Mouse (Mus musculus): ENCODE data around the gene Pdlim4. TPM values are rescaled to one million over a fixed set of nuclear protein-coding genes. Genes with fewer than 3 reads are reported as not detected.
A peak's percentile ranks its signal among the peaks of the same experiment; 100 is the strongest.

The Pdlim4 gene
- total RNA-seq, 2 experiments from 2014 or later, result 6.5 to 29.5 TPM

DNA sequence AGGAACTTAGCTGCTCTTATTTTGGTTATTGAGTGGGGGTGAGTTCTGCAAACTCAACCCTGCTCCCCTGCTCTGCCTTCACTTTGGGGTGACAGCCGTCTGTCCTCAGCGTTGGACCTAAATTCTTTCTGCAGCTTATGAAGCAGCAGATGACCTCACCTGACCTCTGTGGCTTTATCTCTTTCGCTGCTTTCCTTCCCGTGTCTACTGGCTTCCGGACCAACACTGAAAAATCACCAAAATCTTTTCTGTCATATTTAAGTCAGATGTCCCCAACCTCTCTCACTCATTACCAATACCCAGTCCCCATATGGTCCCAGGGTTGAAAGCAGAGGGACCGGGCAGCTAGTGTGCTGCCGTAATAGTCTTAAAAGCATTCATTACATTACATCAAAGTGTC is 23.4 kb upstream of the Pdlim4 start:
- no peak for DNase-seq

DNA sequence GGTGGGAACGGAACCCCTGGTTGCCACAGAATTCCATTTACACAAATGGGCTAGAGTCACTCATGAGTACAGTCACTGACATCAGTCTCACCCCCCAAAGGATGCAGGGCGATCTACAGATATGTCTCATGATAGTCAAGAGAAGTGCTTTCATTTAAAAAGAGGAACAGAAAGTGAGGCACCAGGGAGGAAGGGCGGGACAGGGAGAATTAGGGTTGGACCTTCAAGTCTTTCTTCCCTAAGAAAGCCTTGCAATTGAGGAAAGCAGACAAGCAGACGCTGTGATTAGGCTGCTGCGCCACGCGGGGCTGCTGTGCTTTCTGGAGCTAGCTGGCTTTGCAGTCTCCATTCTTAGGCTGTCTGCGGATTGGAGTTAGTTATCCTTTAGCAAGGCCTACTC is 22.9 kb upstream of the Pdlim4 start:
- DNase-seq, result no peak

DNA sequence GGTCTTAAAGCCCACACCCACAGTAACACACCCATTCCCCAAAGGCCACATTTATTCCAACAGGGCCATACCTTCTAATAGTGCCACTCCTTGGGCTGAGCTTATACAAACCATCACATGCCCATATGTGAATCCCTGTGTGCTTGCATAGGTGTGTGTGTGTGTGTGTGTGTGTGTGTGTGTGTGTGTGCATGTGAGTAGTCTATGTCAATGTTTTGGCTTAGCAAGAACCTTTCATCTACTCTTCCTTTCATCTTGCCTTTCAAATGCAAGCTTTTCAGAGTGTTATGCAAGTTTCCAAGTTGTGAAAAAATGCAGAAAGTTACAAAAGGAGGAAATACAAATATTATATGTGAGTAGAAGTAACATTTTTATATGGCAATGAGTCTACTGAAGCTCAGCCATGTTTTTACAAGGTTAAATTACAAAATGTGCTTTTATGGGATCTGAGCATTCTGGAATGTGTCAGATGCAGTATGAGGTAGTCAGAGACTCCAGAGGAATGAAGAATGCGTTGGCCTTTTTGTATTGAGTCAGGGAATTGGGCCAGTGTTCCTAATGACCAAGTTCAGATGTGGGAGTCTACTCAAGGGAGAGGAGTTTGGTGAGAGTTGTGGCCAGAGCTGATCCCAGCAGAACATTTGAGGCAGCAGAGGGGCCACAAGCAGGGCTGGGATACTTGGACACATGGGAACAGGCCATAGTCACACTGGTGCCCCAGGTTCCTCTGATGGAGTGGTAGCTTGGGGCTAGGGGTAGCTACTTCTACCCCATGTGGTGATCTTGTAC is 21.5 kb upstream of the Pdlim4 start:
- no peak for DNase-seq

DNA sequence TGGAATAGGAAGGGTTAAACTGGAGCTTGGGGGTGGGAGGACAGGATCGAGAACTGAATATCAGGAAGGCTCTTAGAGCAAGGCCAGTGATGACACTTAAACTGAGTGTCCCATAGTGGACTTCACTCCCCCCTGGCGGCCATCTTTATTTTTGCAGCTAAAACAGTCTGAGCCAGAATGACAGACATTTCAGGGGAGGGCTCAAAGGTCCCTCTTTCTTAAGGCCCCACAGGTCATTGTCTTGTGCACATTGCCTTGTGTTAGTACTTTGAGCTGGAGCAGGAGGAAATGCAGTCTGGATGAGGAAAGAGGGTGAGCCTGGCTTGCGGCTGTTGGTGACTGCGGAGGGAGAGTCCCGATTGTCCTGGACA is 20.1 kb upstream of the Pdlim4 start:
- DNase-seq, result peak; percentile 83 to 87

DNA sequence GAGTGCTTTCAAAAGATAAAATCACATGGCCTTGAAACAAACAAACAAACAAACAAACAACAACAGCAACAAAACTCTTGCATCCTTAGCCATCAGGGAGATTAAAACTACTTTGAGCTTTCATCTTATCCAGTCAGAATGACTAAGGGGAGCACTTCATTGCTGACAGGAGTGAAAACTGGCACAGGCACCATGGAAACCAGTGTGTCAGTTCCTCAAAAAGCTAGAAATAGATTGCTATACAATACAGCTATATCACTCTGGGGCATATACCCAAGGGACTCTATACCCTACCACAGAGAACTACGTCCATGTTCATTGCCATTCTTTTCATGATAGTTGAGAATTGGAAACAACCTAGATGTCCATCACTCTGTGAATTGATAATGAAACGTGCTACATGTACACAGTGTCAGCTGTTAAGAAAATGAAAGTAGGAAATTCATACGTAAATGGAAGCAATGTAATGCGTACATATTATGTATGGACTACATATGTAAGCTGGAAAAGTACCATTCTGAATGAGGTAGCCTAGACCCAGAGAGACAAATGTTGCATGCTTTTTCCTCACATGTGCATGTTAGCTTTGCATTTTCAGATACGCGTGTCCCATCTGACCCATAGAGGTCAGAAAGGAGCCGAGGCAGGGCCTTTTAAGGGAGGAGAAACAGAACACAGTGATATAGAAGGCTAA is 19.6 kb upstream of the Pdlim4 start:
- DNase-seq, result no peak

DNA sequence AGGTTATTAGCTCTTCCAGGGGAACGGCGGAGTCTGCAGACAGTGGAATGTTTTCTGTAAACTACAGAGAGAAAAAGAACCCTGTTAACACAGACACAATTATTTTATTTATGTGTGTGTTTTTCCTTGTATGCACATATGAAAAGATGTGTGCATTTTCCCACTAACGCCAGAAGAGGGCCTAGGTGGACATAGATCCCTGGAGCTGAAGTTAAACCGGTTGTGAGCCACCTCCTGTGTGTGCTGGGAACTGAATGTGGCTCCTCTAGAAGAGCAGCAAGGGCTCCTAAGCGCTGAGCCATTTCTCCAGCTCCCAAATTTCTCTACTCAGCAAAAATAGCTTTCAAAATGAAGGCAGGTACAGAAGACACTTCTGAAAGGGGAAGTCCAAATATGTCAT is 17.0 kb upstream of the Pdlim4 start:
- DNase-seq, result no peak

DNA sequence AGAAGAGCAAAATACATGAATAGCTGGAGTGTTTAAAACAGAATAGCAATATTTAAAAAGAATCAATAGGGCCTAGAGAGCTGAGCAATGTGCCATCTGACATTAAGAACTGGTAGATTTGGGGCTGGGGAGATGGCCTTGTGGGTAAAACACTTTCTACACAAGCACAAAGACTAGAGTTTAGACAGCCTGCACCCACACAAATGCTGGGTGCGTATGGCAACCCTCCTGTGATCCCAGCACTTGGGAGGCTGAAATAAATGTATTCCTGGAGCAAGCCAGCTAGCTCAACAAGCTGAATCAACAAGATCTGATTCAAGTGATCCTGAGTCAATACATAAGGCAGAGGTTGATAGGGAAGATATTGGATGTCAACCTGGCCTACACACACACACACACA is 16.2 kb upstream of the Pdlim4 start:
- no peak for DNase-seq

DNA sequence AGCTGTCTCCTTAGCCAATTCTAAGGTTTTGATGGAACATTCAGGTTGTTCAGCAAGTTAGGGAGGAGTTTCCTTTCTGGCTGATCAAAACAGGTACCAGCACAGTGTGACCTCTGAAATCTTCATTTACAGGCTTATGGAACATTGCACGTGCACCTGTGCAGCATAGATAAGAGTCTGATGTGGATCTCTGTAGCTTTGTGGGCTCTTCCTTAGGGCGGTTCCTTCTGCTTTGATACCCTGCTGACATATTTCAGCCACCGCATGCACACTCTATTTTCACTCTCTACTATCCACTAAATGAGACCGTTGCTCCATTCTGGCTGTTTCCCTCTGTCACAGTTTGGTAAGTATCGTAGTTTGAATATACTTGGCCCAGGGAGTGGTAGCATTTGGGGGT is 13.9 kb upstream of the Pdlim4 start:
- no peak for DNase-seq

DNA sequence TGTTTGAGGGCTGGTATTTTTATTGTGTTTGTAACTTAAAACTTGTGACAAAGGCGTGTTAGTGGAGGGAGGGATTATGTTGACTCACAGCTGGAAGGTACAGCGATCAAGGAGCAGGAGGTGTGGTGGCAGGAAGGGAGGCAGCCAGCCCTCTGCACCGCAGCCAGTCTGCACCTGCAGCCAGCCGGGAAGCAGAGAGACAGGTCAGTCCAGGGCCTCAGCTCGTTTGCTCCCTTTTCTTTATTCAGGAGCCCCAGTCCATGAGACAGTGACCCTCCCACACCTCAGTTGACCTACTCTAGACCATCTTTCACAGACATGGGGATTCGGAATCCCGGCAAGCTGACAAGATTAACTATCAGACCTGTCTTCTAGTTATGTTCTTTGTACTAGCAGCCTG is 11.6 kb upstream of the Pdlim4 start:
- DNase-seq, result no peak

DNA sequence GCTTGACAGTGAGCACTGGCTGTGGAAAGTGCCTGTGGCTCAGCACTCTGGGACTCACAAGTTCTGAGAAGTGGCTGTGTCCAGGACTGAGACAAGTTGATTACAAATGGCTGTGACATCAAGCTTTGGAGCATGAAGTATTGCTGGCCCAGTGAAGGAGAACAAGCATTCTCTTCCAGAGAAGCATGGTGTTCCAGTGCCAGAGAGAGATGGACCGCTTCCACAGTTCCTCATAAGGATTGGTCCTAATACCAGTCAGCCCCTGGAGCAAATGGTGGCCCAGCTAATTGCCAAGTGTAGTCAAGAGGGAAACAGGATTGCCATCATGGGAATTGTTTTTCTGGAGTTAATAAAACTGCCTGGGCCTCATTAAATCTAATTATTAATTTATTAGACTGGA is 7.3 kb upstream of the Pdlim4 start:
- no peak for DNase-seq

DNA sequence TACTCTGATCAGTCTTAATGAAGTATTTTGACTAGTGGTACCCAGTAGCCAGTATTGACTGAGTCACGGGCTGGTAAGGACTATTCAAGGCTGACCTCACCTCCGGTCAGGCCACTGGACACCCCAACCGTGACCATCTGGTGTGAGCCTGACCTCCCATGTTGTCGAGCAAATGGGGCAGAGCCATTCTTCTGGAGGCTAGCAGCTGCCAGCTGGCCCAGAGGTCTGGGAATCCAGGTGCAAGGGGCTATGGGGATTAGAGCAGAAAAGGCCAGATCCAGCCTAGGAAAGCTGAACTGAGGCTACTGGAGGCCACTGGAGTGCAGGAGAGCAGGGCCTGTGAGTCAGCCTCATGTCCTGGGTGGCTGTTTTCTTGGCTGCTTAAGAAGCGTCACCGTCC is 6.5 kb upstream of the Pdlim4 start:
- DNase-seq, result no peak

DNA sequence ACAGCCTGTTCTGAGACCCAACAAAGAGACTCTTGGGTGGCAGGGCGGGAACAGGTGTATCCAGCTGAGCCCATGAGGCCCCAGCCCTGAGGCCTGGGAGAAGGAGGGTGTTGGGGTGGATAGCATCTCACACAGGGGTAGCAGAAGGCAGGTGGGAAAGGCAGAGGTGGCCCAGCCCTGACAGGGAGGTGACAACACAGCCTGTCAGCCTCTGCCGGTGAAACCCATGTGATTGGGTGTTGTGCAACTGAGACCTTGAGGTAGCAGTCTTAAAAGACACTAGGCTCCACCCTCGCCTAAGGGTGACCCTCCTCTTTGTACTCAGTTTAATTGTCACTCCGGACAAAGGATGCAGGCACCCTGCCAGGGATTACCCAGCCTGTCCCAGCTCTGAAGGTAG is 4.5 kb upstream of the Pdlim4 start:
- peak in 1 of 2 experiments; percentile 49 for DNase-seq

DNA sequence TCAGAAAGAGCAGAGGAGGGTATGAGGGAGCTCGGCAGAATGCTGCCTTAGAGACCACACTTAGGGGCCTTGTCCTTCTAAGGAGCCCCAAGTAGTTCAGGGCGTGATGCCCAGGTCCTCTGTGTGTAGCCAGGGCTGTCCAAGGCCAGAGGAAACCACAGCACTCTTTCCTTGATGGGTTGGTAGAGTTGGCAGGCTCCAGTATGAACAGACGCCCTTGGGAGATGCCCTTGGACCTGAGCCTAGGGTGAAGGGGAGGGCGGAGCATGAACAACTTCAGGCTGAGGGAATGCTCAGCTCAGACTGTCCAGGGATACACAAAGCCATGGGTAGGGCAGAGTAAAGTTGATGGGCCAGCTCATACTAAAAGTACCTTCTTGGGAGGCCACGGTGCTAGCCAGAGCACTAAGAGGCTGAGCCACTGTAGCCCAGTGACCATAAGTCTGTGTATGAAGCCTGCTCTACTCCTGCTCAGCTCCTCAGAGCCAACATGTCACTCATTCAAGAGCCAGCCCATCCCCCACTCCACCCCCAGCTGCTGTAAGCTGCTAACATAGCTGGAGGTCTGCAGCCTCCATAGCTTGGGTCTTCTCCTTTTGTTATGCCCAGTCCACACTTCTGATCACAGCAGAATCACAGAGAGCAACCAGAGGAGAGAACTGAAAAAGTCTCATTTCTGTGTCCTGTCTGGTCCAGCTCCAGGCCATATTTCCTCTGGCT is 3.1 kb upstream of the Pdlim4 start:
- peak; percentile 87 to 90 for DNase-seq

DNA sequence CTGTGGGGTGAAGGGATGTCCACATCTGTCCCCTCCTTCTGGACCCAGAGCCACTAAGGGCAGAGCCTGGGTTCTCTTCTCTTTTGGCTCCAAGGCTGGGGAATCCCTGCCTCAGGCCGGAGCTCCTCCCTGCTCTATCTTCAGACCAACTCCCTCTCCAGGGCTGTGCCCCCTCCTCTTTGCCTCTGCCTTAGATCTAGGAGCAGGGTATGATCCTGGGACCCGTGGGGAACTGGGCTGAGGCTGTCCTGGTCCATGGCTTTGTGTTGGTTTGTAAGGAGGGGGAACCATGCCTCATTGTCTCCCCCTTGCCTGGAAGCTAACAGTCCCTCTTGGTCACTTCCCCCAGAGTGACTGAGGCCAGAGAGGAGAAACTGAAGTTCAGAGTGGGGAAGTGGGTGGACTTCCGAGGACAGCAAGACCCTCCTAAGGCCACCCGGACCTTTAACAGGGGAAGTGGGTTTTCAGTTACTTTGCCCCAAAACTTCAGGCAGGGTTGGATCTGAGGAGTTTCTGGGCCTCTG is 756 bp downstream of the Pdlim4 start:
- DNase-seq, result no peak

DNA sequence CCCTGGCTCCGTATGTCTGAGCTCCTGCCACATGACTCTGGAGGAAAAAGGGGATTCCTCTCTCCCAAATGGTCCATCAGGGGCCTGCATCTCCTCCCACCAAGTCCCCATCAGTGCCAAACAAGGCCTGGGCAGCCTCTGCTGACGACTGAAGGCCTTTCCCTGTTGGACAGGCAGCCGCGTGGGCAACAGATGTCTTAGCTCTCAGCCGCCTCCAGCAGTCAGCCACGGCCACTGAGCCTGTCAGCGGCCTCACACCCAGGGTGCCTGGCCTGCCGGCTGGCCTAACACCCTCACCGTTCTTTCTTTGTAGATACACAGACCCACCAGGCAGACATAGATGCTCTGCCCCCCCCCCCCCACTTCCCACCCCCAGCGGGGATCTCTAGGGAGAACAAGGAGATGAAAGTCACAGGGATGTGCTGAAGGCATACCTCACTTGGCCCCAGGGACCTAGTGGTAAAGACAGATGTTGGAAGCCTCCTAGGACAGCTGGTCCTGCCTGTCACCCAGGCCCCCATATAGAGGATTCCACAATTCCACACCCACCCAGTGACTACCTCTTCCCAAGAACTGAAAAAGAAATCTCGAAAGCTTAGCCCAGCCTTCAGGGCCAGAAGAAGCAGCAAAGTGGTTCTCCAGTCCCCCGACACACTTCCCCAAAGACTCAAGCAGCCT is 1.4 kb downstream of the Pdlim4 start:
- DNase-seq, result no peak

DNA sequence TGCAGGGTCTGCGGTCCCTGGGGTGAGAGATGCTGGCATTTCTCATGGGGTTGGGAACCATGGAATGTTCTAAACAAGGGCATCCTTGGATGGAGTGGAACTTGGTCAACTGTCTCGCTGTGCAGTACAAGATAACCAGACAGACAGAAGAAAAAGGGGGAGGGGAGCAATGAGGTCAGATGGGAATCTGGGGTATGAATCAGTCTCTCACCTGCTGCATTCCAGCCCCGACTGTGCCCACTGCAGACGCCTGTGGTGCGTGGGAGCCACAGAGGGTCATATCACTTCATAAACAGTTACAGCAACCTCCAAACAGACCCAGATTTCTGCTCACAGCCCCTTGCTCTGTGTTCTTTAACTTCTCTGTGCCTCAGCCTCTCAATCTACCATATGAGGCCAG is 2.4 kb downstream of the Pdlim4 start:
- DNase-seq, result no peak

DNA sequence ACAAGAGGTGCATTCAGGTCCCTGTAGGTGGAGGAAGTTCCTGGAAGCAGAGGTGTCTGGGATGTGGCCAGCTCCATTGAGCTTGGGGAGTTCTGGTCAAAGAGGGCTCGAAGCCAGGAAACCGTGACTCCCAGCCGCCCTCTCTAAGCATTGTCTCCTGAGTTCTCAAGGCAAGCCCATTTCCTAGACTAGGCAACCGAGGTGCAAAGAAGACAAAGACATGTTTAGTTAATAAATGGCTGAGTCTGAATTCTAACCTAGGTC is 3.0 kb downstream of the Pdlim4 start:
- DNase-seq, result no peak

DNA sequence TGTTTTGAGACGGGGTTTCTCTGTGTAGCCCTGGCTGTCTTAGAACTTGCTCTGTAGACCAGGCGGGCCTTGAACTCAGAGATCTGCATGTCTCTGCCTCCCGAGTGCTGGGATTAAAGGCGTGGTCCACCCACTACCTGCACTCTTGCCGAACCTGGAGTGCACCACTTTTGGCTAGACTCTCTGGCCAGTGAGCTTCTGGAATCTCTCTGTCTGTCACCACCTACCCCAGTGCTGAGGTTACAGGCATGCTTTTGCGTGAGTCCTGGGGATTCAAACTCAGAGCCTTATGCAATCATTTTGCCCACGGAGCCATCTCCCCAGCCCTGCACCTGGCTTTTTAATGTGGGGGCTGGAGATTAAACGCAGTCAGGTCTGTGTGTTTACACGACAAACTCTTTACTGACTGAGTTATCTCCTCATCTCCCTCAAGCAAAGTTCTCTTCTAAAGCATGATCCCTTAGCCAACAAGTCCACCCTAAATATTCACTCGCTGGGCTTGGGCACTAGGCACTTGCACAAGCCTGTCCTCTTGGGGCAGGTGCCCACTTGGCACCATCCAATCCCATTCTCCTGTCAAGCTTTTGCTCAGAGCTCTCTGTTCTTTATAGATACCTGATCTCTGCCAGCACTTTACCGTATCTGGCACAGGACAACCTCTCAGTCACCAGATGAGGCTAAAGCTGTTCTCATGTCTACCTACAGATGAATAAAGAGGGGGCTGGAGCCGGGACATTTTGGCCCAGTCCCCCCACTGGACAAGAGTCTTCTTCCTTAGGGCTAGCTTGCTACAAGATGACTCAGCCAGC is 3.5 kb downstream of the Pdlim4 start:
- no peak for DNase-seq

DNA sequence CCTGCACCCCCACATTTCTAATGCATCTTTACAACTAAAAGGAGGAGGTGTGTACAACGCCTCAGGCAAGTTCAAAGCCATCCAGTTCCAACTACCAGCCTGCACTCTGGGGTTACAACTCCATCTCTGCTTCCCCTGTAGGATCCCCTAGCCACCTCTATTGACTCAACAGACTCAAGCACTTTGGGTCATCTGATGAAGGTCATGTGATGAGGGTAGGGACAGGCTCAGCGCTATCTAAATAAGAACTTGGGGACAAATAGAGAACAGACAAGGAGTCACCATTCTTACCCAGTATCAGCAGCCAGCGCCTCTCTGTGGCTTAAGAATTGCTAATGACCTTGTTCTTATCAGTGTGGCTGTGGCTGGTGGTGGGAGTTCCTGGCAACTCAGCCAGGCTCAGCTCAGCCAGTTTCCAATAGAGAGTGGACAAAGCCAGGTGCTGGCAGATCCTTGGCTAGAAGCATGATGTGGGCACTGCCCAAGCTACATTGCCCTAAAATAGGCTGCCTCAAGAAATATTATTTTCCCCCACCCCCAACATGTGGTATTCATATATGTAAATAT is 4.3 kb downstream of the Pdlim4 start:
- DNase-seq, result no peak

DNA sequence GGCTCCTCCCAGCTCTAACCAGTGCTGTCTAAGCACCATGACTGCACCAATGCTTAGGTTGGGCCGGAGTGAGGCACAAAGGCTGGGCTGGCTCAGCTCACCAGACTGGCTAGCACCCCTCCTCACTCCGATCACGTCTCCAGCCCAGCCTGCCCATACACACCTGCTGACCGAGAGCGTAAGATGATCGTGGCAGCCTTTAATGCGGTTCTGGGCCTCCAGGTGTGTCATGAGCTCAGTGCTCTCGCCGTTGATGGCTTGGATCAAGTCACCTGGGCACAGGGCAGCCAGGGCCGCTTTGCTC is 5.4 kb downstream of the Pdlim4 start:
- DNase-seq, result no peak

DNA sequence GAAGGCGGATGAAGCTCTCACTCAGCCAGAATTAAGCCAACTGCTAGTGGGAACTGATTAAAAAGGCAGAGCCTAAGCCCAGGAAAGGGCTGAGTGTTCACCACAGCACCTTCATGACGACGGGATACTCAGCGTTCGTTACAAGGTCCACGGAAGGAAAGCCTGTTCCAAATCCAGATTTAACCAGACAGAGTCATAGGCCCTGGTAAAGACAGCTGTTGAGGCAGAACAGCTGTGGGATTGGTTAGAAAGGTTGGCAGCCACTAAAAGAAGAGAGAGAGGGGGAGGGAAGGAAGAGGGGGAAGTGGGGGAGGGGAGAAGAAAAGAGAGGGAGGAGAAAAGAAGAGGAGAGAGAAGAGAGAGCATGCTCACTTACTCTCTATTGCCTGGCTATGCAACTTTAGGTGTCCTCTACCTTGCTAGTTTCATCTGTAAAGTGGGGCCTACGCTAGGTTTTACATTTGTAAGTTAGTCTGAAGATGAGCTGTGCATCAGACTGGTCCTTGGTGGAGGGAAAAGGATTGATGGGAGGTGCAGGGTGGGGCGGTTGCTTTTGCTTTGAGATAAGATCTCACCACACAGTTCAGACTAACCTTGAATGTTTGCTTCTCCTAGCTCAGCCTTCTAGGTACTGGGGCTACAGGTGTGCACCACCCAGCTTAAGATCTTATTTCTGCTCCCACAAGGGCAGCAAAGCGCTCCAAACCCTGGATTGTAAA is 5.9 kb downstream of the Pdlim4 start:
- no peak for DNase-seq

Data from adrenal gland, postnatal 36 days (tissue).